Mouse (Mus musculus) layer of hippocampus, postnatal 25 days (tissue): ENCODE data around the gene Il16. TPM values are rescaled to one million over a fixed set of nuclear protein-coding genes. Genes with fewer than 3 reads are reported as not detected.

Experiments
- DNase-seq, 2 experiments: peaks; one replicate each; pipeline ENCODE4 v3.0.0; 2022; ENCODE audit warnings: mixed read lengths in 2 of 2, low spot score in 1 of 2; ENCODE audit errors: extremely low spot score in 1 of 2
- total RNA-seq, 2 experiments: library from RNA; stranded (reverse); gene quantifications; 2 replicates each; pipeline ENCODE4 v1.2.3; 2021

The Il16 gene
- total RNA-seq, 2 experiments from 2014 or later = 58.7 to 59.7 TPM

DNA sequence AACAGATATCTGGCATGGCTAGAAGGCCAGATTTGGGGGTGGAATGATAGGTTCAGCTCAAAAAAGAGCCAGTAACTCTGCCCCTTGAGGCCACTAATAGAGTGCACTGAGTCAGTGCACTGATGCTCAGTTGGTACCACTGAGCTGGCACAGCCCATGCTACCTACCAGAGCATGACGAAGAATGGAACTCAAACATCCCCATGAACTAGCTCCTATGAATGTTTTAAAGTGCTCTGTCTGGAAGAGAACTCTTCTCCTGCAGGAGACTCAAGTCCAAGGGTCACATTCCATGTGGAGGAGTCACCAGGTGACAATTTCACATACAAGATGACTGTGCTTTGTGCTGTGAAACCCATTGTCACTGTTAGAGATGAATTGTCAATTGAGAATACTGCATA is 126.8 kb downstream of the Il16 start:
- DNase-seq = no peak

DNA sequence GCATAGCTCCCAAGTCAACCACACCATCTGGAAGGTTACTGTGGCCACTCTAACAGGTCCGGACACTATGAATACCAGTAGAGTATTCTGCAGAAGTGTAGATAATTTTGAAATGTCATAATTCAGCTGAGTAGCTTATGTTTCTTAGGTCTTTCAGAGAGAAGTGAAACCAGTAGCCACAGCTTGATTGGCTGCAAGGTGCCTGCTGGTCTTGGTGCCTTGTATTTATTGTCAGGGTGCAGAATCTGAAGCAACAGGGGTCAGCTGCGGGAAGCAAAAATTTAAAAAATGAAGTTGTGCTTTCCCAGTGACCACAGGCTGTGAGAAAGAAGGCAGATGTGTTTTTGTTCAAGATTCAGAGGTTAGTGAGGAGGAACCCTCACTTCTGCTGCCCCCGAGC is 129.3 kb downstream of the Il16 start:
- no peak for DNase-seq

DNA sequence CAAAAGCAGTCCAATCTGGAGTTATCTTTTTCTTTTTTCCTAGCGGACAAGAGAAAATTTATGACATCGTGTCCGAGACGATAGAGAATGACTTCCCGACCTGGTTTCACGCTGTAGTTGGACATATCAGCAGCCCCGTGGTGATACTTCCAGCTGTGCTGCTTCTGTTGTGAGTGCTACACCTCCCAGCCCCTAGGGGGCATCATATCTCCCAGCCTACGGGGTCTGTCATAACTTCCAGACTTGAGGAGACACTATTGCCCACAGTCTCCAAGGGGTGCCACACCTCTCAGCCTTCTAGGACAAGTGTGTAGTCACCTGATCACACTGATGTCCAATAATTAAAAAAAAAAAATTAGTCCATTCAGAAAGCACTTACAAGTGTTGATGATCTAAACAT is 129.7 kb downstream of the Il16 start:
- no peak for DNase-seq

DNA sequence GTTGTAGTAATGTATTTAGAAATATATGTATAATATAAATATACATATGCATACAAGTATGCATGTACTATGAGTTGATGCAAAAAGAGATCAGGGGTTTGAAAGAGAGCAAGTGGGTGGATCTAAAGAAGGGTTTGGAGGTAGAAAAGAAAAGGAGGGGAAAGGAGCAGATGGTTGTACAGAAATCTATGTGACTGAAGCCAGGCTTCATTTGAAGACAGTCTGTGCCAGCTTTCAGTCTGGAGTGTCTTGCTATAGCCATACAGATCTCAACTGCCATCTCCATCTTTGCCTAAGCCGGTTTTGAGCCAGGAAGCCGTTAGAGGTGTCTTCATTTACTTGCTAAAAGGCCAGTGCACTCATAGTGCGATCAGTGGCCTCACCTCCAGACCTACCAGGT is 130.3 kb downstream of the Il16 start:
- no peak for DNase-seq

DNA sequence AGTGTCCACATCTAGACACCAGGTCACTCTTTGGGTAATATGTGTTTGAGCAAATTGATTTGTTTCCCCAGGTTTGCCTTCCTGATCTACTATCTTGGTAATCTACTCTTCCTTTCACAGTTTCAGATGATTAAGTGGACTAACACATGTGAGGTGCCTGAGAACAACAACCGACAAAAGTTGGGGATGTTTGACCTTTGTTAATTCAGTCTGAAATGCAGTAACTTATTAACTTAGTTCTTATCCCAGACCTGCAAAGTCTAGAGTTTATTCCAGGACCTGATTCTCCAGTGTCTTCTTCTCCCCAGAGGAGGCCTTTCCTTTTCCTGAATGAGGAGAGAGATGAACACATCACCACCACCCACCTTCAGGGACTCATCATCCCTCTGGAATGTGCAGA is 133.6 kb downstream of the Il16 start:
- no peak for DNase-seq

DNA sequence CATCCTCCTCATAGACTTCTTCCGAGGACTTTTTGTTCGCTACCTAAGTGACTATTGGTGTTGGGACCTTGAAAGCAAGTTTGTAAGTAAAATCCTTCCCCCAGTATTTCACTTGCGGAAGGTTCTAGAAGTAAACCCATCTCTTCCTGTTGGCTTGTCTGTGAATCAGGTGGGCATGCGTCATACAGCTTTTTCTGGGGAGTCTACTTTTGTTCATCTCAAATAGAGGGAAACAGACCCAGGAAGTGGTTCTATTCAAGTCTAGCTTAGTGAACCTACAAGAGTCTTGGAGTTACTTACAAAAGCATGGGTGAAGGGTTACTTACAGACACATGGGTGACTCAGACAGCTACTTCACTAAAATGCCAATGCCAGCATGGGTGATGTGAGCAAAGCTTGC is 135.6 kb downstream of the Il16 start:
- DNase-seq = no peak

DNA sequence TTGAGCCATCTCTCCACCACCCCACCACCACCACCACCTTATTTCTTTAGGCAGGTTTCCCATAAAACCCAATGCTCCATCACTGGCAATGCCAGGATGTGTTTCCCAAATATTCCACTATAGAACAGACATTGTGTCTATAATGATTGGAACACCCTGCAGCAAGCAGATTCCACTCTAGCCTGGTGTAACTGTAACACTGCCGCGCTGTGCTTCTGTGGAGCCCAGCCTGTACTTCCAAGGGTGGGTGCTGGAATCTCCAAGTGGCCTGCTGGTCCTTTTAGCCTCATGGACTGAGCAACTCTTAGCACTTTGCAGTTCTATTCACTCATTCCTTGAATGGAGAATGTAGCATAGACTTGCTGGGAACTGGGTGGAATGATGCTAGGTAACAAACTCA is 138.7 kb downstream of the Il16 start:
- DNase-seq = no peak

DNA sequence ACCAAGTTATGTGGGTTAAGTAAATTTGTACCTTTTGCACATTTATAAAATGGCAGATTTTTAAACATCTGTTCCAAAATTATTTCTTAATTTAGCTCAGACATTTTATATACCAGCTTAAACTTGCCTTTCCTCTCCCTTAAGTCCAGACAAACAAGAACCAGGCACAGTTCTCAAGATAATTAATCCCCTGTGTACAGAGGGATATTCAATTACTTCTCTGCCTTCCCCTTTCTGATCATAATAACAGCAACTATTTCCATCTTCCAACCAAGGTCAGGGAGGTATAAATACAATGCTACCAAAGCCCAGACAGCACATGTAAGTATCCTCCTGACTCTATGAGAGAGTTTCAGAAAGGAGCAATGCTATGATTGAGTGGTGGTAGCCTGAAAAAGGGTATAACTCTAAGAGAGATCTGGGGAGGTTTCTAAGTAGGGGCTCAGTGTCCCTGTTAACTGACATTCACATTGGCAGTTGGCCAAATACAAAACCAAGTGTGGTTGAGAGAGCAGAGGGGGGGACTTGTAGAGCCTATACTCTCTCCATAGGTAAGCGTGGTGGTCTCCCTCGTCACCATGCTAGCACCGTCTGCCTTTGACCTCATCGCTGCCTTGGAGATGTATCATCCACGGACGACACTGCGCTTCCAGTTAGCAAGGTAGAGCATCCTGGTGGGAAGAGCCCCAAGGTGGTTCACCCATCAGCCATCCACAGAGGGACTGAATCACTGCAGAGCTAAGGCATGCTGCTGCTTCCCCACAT is 141.2 kb downstream of the Il16 start:
- DNase-seq = no peak

DNA sequence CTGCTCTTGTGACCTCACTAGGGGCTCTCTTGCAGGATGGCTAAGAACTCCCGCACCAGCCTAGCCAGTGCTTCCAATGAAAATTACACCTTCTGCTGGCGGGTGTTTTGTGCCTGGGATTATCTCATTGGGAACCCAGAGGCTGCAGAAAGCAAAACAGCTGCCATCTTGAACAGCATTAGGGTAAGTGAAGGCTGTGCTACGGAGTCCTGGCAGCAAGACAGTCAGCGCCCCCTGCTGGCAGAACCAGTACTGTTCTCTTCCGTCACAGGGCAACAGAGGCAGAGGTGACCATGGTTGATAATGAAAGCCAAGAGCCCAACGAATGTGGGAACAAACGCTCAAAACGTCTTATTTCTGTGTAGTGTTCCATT is 145.6 kb downstream of the Il16 start:
- peak; percentile 26 to 64 for DNase-seq

DNA sequence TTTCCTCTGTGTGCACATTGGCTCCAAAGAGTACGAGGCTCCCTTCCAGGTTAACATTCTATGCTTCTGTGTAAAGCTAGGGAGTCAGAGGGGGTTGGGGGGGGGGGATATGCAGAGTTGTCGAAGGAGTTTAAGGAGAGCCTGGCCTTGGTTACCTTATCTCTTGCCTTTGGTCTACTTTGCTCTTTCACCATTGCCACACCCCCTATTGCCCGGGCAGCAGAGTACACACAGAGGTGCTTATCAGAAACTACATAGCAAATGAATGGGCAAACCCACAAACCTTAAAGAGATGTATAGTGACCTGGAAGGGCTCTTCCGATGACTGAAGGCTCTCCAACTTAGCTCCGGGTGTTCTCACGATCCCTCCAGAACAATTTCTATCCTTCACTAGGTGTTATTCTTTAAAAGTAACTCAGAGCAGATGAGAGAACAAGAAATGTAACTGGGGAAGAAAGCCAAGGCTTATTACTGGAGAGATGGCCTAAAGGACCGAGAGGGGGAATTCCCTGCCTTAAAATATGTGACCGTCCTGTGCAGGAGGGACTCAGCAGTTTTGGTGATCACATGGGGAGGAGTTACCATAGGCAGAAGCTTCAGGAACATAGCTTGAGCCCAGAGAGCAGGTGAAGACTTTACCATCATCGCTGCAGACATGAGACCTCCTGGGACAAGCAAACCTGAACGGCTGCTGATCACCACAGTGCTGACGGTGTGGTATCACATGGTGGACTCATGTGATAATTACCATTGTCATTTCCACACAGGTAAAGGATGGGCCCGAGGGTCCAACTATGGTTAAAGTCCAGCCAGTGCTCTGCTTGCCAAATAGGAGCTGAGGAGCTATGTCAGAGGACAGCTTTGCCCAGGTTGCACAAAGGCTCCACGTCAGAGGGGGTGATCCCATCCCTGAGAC is 146.3 kb downstream of the Il16 start:
- no peak for DNase-seq

DNA sequence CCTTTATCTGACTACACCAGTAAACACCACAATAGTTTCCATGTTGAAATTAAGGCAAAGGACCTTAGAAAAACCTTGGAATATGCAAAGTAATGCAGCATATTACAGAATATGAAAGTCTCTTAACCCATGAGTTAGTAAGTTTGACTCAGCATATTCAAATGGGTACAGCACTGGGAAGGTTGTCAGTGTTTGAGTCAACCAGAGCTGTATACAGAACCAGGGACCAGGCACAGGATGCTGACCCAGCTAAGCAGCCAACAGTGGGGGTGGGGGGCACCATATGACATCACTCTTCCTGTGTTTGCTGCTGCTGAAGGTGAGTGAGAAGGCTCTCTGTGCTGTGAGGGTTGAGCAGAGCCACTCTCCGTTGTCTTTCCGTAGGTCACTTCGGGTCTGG is 148.5 kb downstream of the Il16 start:
- no peak for DNase-seq

DNA sequence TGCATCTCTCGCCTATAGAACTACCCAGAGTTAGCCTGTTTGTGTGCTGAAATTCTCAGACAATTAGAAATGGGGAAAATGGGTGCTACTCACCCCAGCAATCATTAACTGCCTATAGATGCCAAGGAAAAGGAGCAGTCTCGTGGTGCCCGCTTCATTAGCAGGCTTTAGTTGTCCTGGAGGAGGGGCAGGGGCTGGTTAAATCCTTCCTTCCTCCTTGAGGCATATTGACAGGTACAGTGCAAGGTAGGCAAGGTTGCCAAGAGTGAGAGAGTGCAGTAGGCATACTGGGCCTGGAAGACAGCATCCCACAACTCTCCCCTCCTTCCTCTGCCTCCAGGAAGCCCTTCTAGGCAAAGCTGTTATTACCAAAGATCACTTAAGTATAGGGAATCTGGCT is 151.5 kb downstream of the Il16 start:
- no peak for DNase-seq

Other genes starting within 250 kb of the Il16 start
- gene Tmc3, start 160.8 kb downstream of the Il16 start, total RNA-seq = under 1 TPM; 0.17 to 0.23 TPM
- 10 to 100 TPM; 15.3 to 16.2 TPM for gene Stard5, start 113.8 kb downstream of the Il16 start, total RNA-seq
- under 1 TPM; 0.86 to 0.87 TPM for gene Cfap161, start 49.2 kb upstream of the Il16 start, total RNA-seq
- gene Tlnrd1, start 138.6 kb upstream of the Il16 start, total RNA-seq = 10 to 100 TPM; 20.0 to 21.4 TPM
- 10 to 100 TPM; 56.5 to 63.2 TPM for gene Mesd, start 138.7 kb upstream of the Il16 start, total RNA-seq